Mouse (Mus musculus) frontal cortex, postnatal 25 days (tissue): ENCODE data around the gene Ngp.
A peak's percentile ranks its signal among the peaks of the same experiment; 100 is the strongest.
"Not testable (repeated sequence)": the region's sequence is repeated elsewhere in the genome, so short reads cannot be mapped to it uniquely, and the experiment has no call there.

Experiments used
- DNase-seq, 2 experiments: peaks; one replicate each; pipeline ENCODE4 v3.0.0; 2022; ENCODE audit warnings: low spot score in 2 of 2

Gene Ngp

DNA sequence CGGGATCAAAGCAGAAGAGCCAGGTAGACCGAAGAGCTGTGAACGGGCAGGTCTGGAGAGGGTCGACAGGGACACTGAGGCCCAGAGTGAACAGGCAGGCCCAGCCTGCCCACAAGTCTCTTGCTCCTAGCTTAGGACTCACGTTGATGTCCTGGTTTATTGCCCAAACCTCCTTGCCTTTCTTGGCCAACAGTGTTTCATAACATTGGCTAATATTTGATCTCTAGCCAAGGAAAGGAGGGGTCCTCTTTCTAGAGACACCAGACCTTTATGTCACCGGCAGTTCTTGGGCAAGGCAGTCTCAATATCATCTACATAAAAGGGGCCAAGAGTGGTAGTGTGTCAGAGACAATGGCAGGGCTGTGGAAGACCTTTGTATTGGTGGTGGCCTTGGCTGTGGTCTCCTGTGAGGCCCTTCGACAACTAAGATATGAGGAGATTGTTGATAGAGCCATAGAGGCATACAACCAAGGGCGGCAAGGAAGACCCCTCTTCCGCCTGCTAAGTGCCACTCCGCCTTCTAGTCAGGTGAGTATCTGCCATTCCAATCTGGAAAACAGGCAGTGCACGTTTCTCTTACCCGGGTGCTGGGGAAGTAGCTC is at the start of gene Ngp:
TSS of gene Ngp (plus strand) at position 237 of the 602 bp plus-strand sequence.
- DNase-seq: no peak

DNA sequence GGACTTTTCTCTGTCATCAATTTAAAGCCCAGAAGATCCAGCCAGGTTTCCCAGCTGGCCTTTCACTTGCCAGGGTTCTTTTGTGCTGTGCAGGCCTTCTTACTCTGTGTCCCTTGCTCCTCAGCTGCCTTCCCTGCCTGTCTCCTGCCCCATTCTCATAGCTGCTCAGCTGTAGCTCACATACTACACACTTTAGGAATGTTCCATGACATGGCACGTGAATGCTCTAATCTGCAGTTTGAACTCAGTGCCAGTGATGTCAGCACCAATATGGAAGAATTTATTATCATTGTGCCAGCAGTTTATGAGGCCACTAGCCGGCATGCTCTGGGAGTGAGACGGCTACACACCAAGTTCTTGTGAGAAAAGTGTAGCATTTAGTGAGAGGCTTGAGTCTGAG is 49.7 kb upstream of the Ngp start:
- no peak for DNase-seq

DNA sequence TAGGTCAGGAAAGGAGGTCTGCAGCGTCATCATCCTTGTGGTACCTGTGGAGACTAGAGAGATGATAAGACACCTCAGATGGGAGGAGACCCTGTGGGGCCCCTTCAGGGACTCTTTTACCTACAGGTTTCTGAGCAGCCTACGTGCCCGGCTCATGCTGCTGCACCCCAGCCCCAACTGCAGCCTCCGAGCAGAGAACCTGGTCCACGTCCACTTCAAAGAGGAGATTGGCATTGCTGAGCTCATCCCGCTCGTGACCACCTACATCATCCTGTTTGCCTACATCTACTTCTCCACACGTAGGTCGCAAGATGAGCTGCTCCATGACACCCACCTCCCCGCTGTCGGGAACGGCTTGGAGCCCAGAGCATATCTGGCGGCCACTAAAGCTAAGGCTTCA is 45.7 kb upstream of the Ngp start:
- no peak for DNase-seq

DNA sequence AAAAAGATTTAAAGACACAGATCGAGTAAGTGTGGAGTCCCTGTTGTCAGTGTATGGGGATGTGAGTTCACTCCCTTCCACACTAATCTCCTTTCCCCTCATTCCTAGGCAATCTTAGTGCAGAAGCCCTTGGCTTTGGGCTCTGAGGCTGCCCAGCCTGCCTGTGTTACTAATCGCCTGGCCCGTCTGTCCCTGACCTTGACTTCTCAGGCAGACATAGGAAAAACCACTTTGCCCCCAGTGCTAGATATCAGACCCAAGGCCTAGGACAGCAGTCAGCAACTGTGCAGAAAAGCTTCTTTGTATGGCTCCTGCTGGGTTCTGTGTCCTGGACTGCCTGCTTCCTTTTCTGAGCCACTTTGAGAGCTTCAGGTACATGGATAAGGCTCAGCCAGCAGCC is 43.9 kb upstream of the Ngp start:
- no peak for DNase-seq

DNA sequence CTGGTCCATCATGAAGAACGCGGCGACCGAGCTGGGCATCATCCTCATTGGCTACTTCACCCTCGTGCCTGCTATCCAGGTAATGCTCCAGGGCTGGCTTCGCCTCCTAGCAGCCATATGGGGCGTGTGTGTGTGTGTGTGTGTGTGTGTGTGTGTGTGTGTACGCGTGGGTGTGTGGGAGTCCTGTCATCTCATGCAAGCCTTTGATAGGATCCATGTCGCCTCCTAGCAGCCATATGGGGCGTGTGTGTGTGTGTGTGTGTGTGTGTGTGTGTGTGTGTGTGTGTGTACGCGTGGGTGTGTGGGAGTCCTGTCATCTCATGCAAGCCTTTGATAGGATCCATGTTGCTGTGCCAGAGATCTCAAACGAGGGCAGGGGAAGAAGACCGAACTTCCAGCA is 41.9 kb upstream of the Ngp start:
- DNase-seq: not testable (repeated sequence)

DNA sequence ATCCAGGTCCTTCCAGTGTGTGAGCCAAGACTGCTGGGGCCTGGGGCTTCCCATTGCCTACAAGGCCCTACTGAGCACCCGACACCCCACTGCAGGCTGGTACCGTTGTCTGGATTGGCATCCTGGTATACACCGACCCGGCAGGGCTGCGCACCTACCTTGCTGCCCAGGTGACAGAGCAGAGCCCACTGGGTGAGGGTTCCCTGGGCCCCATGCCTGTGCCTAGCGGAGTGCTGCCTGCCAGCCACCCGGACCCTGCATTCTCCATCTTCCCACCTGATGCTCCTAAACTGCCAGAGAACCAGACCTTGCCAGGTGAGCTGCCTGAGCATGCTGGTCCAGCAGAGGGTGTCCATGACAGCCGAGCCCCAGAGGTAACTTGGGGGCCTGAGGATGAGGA is 40.2 kb upstream of the Ngp start:
- no peak for DNase-seq

DNA sequence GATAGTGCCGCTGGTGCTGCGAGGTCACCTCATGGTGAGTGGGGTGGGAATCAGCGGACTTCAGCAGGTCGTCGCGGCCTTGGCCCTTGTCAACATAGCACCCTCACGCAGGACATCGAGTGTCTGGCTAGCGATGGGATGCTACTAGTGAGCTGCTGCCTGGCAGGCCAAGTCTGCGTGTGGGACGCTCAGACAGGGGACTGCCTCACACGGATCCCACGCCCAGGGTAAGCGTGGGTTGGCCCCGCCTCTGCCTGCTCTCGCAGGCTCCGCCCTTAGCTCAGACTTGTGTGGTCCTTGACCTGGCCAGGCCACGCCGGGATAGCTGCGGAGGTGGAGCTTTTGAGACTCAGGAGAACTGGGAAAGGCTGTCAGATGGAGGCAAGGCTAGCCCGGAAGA is 38.9 kb upstream of the Ngp start:
- DNase-seq: no peak

DNA sequence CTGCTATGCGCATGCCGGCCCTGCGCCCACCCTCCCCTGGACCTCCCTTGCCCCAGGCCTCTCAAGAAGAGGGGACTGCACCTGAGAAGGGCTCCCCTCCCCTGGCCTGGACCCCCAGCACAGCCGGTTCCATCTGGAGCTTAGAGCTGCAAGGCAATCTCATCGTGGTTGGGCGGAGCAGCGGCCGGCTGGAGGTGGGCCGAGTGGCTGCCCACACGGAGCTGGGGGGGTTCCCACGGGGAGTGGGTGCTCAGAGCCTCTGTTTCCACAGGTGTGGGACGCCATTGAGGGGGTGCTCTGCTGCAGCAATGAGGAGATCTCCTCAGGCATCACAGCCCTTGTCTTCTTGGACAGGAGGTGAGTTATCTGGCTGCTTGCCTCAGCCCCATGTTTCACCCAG is 38.3 kb upstream of the Ngp start:
- no peak for DNase-seq

DNA sequence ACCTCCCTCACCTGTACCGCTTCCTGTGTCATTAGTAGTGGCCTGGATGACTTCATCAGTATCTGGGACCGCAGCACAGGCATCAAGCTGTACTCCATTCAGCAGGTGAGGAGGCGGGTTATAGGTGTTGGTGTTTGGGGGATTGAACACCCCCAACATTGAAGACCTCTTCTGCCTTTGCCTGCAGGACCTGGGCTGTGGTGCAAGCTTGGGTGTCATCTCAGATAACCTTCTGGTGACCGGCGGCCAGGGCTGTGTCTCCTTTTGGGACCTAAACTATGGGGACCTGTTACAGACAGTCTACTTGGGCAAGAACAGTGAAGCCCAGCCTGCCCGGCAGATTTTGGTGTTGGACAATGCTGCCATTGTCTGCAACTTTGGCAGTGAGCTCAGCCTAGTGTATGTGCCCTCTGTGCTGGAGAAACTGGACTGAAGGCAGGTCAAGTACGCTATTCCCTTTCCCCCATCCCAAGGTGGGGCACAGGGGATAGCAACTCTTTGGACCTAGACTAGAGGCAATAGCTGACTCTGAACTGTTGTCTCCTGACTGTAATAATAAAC is 35.1 kb upstream of the Ngp start:
- no peak for DNase-seq

DNA sequence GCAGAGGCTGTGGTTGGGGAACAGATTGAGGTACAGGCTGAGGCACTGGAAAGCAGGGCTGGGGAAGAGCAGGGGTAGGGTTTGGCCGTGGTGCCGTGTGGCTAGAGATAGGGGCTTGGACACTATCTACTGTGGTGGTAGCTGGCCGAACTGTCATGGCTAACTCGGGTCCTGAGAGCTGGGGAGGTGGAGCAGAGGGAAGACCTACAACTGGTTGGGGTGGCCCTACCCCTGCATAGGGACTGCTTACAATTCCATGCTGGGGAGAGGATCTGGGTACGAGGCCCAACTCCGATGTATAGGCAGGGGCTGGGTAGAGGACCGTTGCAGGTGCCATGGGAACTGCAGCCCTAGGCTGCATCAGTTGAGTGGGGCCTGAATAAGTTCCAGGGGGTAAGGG is 31.5 kb upstream of the Ngp start:
- DNase-seq: no peak

DNA sequence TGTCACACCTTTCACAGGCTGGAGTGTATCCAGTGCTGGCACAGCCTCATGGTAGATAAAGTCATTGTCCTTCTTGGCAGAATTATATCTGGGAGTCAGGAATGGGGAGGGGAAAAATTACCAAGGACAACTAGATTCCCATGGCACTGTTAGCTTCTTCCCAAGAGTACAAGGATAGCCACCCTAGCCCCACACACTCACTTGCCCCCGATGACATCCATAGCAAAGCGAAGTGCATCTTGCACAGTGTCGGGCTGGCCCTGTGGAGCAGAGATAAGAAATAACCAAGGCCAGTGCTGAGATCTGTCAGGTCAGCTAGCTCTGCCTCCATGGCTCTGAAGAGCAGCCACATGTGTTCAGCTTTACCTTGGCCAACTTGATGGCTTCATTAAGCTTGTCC is 28.7 kb upstream of the Ngp start:
- DNase-seq: no peak

DNA sequence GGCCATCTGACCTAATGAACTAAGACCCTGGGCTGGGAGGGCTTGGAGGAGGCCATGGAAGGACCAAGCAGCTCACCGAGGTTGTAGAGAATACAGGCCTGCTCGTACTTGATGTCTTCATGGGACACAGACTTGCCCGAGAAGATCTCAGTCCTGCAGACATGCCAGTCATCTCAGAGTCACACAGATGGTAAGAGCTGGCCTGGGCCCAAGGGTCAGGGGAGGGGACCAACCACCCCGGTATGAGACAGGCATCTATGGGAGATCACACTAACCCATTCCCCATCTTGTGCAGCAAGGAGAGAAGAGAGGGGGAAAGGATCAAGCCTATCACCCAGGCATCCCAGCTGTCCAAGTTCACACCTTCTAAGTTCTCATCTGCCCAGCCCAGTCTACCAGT is 26.3 kb upstream of the Ngp start:
- no peak for DNase-seq

DNA sequence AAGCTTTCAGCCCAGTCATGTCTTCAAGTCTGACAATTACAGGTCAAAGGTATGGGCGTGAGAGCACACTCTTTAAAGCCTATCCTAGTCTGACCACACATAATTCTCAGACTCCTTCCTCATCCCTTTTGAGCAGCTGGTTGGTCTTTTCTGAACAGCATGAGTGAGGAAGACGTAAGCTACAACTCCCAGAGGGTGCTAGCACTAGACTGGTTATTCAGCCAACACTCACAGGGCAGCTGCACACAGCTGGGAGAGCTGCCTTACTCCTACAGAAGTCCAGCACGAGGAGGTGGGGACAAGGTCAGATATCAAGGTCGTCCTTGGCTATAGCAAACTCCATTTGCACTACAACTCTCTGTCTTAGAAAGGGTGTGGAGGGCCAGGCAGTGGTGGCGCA is 18.9 kb upstream of the Ngp start:
- DNase-seq: no peak

DNA sequence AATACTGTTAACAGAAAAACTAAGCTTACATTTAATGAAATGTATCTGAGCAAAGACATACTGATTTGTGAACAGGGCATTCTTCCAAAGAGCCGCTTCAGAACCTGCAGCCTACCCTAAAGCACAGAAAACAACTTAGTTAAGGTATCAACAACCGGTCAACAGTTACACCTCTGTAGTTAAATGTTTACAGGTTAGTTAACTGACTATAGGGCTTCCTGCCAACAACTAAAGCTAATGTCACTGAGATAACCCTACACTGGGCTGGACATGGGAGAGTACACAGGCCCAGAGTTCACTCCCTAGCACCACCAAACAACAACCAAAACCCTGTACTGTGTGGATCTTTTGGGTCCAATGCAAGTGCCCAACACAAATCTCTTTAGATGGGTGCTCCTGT is 16.8 kb upstream of the Ngp start:
- no peak for DNase-seq

DNA sequence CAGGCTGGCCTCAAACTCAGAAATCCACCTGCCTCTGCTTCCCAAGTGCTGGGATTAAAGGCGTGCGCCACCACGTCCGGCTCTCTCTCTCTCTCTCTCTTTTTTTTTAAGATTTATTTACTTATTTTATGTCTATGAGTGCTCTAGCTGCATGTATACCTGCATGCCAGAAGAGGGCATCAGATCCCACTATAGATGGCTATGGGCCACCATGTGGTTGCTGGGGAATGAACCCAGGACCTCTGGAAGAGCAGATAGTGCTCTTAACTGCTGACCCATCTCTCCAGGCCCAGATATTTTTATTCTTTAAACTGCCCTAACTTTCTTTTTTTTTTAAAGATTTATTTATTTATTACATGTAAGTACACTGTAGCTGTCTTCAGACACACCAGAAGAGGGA is 16.3 kb upstream of the Ngp start:
- not testable (repeated sequence) for DNase-seq

DNA sequence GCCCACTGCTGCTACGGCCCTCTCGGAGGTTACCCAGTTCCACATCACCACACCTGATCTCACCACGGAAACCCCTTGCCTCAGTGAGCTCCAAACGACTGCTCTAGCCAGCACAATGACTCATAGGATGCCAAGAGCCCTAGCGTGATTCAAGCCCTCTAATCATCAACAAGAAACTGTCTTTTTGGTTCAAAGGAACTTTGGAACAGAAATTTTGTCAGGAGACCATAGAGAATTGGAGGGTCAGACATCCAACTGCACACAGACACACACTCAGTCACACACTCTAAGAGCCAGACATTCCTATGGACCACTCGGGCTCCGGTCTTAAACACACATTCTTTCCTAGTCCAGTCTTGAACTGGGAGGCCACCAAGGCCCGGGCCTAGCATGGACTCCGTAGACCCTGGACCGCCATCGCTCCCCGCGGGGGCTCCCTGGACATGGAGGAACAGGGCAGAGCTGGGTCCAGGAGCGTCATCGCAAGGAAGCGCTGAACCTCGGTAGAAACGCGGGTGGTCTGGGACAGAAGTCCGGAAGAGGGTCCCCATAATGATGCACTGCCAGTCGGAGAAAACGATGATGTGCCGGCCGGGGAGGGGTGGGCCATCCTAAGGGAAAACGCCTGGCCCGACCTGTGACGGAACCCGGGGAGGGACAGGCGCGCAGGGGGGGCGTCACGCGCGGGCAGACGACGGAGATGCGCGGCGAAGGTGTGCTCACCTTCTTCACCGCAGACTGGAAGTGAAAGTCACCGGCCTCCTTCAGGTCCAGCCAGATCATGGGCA is 12.0 kb upstream of the Ngp start:
- peak in 1 of 2 experiments; percentile 32 for DNase-seq

DNA sequence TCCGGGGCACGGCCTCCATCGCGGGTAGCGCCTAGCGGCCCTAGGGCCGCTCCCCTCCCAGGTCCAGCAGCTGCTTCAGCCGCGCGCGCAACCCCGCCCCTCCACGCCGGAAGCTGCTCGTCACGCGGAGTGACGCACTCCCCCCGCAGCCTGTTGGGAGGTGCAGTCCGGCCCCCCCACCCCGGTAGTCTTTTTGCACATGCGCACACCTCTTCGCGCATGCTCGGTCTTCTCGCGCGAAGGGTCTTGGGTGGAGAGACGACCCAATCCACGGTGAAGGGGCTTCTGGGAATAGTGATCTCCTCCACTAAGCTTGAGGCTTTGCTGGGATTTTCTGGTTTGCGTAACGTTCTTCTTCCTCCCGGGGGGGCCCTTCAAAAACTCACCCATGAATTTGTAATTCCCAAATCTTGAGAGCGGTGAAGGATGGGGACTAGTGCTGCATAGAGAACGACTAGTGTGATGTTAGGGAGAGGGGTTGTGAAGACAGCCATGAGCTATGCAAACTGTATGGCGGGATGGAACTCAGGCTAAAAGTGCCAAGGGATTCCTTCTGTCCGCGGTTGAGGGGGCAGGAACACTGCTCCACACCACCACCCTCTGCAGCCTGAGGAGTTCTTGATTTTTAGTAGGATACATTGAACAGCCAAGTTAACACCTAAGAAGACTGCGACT is 11.3 kb upstream of the Ngp start, which contains the start of gene Ptpn23:
TSS of gene Ptpn23 (minus strand) at position 115 of the 675 bp plus-strand sequence.
- peak; percentile 76 to 86 for DNase-seq

DNA sequence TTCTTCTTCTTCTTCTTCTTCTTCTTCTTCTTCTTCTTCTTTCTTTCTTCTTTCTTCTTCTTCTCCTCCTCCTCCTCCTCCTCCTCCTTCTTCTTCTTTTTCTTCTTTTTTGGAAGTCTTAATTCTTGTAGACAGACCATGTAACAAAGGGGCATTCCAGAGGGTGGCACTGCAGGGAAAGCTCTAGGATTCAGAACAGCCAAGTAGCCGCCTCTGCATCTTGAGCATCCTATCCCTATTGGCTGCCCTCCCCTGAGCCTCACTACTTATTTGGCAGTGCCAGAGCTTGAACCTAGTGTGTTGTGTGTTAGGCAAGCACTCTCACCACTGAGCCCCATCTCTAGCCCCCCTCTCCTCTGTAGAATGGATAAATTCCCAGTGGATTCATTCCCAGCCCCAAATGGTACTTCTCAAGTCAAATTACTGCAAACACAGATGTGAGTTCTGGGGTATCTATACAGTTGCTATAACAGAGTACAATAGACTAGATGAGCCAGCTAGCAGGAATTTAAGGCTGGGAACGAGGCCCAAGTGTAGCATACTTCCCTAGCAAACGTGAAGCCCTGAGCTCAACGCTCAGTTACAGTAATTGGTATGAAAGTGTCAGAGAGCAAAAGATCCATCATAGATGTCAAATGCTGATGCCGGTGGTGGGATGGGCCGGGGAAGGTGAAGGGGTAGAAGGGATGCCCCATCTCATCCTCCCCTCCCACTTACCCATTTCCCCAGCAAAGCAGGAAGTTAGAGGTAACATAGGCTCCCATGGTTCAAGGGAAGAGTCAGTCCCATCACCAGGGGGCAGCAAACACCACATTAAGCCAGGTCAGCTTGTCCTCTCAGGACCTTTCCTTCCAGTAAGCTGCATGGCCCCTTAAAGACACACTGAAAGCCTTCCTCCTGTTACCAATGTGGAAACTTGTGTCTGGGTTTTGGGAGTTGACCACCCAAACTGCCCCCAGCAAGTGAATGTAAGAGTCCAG is 8.3 kb upstream of the Ngp start:
- peak; percentile 68 to 76 for DNase-seq

DNA sequence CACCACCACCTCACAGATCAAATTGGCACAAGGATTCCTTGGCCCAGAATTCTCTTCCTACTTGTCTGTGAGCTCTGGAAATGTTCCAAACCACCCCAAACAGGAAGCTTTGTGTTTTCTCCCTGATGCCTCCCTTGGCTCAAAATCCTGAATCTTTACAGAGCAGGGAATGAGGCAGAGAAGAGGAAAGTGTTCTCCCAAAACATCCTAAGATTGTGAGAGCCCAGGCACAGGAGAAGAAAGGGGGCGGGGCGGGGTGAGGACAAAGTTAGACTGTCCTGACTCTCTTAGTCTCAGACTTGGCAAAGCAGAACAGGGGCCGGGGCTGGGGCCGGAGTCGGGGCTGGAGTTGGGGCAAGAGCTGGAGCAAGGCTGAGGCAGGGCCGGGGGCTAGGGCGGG is 6.6 kb upstream of the Ngp start:
- DNase-seq: no peak

DNA sequence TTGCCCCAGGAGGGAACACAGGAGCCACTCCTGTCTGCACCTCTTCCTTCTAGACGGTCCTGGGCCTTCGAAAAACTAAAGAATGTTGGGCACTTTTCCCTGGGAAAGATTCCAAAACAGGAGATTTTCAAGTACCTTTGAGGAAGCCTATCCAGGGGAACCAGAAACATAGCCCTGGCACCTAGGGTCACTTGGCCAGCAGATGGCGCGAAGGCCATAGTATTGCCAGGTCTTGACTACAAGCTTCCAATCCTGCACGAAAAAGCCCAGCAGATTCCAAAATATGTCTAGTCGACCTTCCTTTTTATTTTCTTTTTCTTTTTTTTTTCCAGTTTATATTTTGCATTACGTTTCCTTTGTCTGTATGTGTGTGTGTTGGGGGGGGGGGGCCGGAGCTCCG is 5.8 kb upstream of the Ngp start:
- DNase-seq: no peak

DNA sequence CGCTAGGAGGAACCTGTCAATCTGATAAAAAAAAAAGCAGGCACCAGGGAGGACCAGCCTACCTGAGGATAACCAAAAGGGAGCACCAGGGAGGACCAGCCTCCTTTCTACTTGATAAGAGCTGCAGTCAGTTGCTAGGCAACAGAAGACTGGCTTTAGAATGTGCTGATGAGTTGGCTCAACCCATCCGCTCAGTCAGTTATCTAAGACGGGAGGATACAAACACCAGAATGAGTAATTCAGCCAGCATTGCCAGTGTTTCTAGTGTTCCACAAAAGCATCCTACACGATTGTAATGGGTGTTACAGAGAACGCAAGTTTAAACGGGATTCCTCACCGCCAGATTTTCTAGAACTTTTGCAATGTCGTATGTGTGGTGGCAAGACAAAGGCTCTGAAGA is 11.7 kb downstream of the Ngp start:
- DNase-seq: no peak

DNA sequence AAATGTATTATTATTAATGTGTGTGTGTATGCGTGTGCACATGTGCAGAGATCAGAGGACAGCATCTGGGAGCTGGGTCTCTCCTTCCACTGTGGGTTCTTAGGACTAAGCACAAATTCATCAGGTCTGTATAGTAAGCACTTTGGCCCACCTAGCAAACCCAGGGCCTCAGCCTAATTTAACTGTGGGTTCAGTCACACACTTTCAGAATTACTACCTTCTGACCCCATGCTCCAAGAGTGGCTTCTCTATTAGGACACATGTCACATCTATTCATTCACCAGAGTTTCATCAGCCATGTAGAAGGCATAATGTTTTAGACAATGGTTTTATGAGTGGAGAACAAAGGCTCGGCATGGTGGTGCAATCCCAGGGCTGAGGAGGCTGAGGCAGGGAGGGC is 13.5 kb downstream of the Ngp start:
- DNase-seq: no peak
